Mouse (Mus musculus) ES-E14 (cell line): ENCODE results near the gene Zfp109. TPM values are rescaled to one million over a fixed set of nuclear protein-coding genes. Genes with fewer than 3 reads are reported as not detected.
"Not testable (repeated sequence)": the region's sequence is repeated elsewhere in the genome, so short reads cannot be mapped to it uniquely, and the experiment has no call there.

Experiments
- DNase-seq: peaks from one replicate; pipeline ENCODE4 v3.0.0-alpha.2; 2013; ENCODE audit warnings: low read depth, low spot score
- H3K27ac ChIP-seq: 2 replicates; pipeline ENCODE4 v1.5.1; 2012; ENCODE audit warnings: low read depth, mild to moderate bottlenecking, low read length, moderate library complexity, mixed read lengths; ENCODE audit not compliant: poor library complexity, insufficient read depth, severe bottlenecking
- H3K36me3 ChIP-seq: 2 replicates; pipeline ENCODE4 v1.6.1; 2012; ENCODE audit warnings: mild to moderate bottlenecking, low read length, moderate library complexity, mixed read lengths; ENCODE audit not compliant: control insufficient read depth, poor library complexity, insufficient read depth, severe bottlenecking
- H3K4me1 ChIP-seq, 2 experiments: fragments of 150-350 bp in 1 of 2; sonication (generic) in 1 of 2; 2 replicates each; pipeline ENCODE4 v1.6.1; 2012; ENCODE audit warnings: low read length in 2 of 2, mild to moderate bottlenecking in 1 of 2, mixed read lengths in 1 of 2; ENCODE audit not compliant: control insufficient read depth in 2 of 2, insufficient read depth in 2 of 2, poor library complexity in 1 of 2
- H3K4me3 ChIP-seq, 2 experiments: fragments of 150-350 bp in 1 of 2; sonication (generic) in 1 of 2; 2 replicates each; pipeline ENCODE4 v1.5.1; 2012; ENCODE audit warnings: low read length in 2 of 2, low read depth in 1 of 2, mild to moderate bottlenecking in 1 of 2, mixed read lengths in 1 of 2; ENCODE audit not compliant: insufficient read depth in 1 of 2, poor library complexity in 1 of 2, severe bottlenecking in 1 of 2
- H3K9ac ChIP-seq: 2 replicates; pipeline ENCODE4 v1.6.1; 2012; ENCODE audit warnings: low read depth, mild to moderate bottlenecking, low read length, mixed read lengths; ENCODE audit not compliant: poor library complexity, insufficient read depth, severe bottlenecking
- H3K9me3 ChIP-seq: fragments of 150-350 bp; sonication (generic); 2 replicates; pipeline ENCODE4 v1.6.1; 2012; ENCODE audit warnings: low read depth, mild to moderate bottlenecking, low read length; ENCODE audit not compliant: control insufficient read depth, insufficient read depth
- CHD2 ChIP-seq: IDR thresholded peaks from 2 replicates; pipeline ENCODE4 v1.6.1; 2014; ENCODE audit warnings: mild to moderate bottlenecking, low read depth, low read length, inconsistent platforms
- HCFC1 ChIP-seq: IDR thresholded peaks from 2 replicates; pipeline ENCODE4 v1.6.1; 2012; ENCODE audit warnings: low read length, inconsistent platforms, borderline replicate concordance; ENCODE audit not compliant: insufficient read depth
- MAFK ChIP-seq: IDR thresholded peaks from 2 replicates; pipeline ENCODE4 v1.6.1; 2014; ENCODE audit warnings: mild to moderate bottlenecking, low read depth, low read length, inconsistent platforms; ENCODE audit not compliant: insufficient read depth
- ZC3H11A ChIP-seq: IDR thresholded peaks from 2 replicates; pipeline ENCODE4 v1.6.1; 2012; ENCODE audit warnings: low read depth, mild to moderate bottlenecking, inconsistent platforms, low read length, borderline replicate concordance
- ZNF384 ChIP-seq: IDR thresholded peaks from 2 replicates; pipeline ENCODE4 v1.6.1; 2012; ENCODE audit warnings: low read depth, low read length, inconsistent platforms
- in situ Hi-C, 2 experiments: fragments of 600-800 bp; cut with MboI; formaldehyde crosslinking; loops; one replicate each; pipeline ENCODE4 v1.15.1; 2025; ENCODE audit warnings: low sequenced_read_pairs in 2 of 2, inconsistent platforms in 1 of 2; ENCODE audit not compliant: unreplicated experiment in 2 of 2
- total RNA-seq: library from RNA; depleted of rRNA; stranded (reverse); fragments of 300-350 nt; gene quantifications from 2 replicates; pipeline ENCODE4 v1.2.3, GENCODE M21; 2012

Gene Zfp109
- total RNA-seq, 1 experiment = 4.5 TPM

DNA sequence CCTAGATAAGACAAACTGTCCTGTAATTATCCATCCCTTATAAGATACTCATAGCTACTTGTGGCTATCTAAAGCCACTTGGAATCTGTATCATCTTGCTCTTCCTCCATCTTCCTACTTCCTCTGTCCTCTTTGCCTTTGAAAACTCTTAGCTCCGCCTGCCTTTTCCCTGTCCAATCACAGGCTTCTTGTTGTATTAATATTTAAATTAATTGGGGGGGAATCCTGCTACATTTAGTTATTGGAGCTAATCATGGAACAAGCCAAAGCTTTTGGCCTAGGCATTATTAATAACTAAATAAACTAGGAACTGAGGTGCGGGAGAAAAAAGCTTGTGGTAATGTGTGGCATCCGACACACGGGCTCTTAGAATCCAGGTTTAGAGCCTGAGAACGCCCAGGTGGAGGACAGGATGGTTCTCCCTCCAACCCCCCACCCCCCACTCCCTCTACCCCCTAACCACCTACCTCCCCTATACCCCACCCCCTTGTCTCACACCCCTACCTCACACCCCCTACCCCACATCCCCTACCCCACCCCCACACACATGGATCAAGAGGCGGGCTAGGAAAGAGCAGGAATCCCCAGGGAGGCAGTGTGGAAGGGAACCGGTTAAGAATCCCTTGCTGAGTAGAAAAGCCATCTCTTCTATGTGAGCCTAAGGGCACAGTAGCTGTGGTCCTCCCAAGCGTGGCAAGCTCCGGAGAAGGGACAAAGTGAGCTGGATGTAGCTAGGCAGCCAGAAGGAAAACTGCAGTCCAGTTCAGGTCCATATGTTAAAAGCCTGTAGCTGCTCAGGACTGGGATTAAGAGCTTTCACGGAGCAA lies 42.9 kb upstream of the Zfp109 start:
- TF ChIP-seq ZNF384 (no peak), HCFC1 (no peak), CHD2 (no peak), ZC3H11A (no peak), MAFK (no peak)
- H3K4me3 ChIP-seq = peak overlapping the region; percentile 57 to 69
- H3K9ac ChIP-seq = peak overlapping the region; percentile 77
- DNase-seq = no peak
- no peaks in the 10 kb centered on the region for H3K9me3 ChIP-seq
- H3K36me3 ChIP-seq = no peaks in the 10 kb centered on the region
- peak overlapping the region; percentile 92 for H3K27ac ChIP-seq
- in situ Hi-C loops = no loop called here
- H3K4me1 ChIP-seq = peaks cover 7 to 11% of the 10 kb centered on the region in 2 experiments; a peak in 3 of 4 replicates

GRCm38 (mm10) chr7:24278771-24279170 lies 41.4 kb upstream of the Zfp109 start:
- H3K9me3 ChIP-seq, H3K36me3 ChIP-seq, H3K4me3 ChIP-seq, in situ Hi-C loops, DNase-seq, H3K9ac ChIP-seq: not testable (repeated sequence)
- peaks cover 7 to 11% of the 10 kb centered on the region in 2 experiments; a peak in 3 of 4 replicates for H3K4me1 ChIP-seq
- H3K27ac ChIP-seq = peak overlapping the region; percentile 99; the same call in 1 of the 2 replicates

DNA sequence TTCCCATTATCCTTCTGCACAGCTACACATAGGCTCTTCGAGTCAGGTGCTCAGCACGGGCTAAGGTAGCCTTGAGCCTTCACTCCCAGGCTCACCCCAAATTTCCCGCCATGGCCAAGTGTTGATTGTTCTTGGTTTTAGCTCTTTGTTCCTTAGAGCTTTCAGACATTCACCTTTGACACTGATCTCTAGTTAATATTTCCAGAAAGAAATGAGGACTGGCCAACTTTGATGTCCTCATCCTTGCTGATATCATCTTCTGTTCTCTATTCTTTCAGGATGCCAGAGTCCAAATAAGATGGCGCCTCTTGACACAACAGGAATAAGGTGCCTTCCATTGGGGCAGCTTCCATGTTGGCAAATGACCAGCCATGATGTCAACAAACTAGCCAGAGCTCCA lies 37.1 kb upstream of the Zfp109 start:
- no peak overlapping the region for H3K27ac ChIP-seq
- in situ Hi-C loops = no loop called here
- DNase-seq = no peak

DNA sequence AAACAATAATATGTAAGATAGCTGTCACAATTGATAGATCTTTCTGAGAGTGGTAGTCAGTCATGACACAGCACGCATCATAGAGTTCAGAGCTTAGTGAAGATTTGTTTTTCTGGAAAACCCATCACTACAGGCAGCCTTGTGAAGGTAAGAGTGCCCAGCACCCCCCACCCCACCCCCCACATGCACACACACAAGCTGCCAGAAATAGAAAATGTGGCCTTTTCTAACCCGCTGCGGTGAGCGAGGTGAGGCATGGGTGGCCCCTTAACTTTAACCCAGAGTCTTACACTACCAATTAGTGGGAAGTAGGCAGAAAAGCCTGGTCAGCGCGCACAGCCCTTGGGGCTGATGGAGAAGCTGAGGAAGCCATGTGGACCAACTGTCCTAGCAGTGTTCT lies 33.8 kb upstream of the Zfp109 start:
- H3K9me3 ChIP-seq = no peaks in the 10 kb centered on the region
- peaks cover 5% of the 10 kb centered on the region for H3K36me3 ChIP-seq
- H3K27ac ChIP-seq = no peak overlapping the region
- H3K9ac ChIP-seq = no peak overlapping the region
- DNase-seq = no peak
- in situ Hi-C loops = no loop called here
- no peak overlapping the region for H3K4me3 ChIP-seq
- TF ChIP-seq ZC3H11A = no peak
- no peak for TF ChIP-seq HCFC1
- TF ChIP-seq MAFK = no peak
- no peak for TF ChIP-seq CHD2
- TF ChIP-seq ZNF384 = no peak
- peaks cover 0 to 4% of the 10 kb centered on the region in 2 experiments; a peak in 2 of 4 replicates for H3K4me1 ChIP-seq

More for the DNA sequence above, 37.1 kb upstream of the Zfp109 start:
- TF ChIP-seq ZNF384 (no peak), ZC3H11A (no peak), HCFC1 (no peak), MAFK (no peak), CHD2 (no peak)
- Histone ChIP-seq H3K9me3 (no peaks in the 10 kb centered on the region), H3K36me3 (peaks cover 5% of the 10 kb centered on the region), H3K9ac (no peak overlapping the region), H3K4me1 (peaks cover 5 to 6% of the 10 kb centered on the region in 2 experiments; a peak in 2 of 4 replicates), H3K4me3 (no peak overlapping the region)

DNA sequence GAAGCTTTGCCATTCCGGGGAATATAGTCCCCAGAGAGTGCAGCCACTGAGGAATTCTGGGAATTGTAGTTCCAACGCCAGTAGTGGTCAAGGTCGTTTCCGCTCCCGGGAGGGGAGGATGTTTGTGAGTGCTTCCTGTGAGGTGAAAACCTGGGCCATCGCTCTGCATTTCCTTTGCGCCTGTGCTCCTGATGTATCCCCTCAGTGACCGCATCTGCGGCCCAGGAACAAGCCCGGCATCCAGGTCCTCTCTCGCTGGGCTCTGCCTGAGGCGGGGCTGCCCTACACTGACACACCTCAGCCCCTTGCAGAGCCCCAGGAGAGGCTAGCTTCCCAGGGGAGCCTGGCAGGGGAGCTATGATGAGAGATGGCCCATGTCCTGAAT lies 32.9 kb upstream of the Zfp109 start, which contains the start of gene Zfp93:
Gene Zfp93 (plus strand): TSS at position 133 of the 385 bp plus-strand sequence.
- Histone ChIP-seq H3K9me3 (no peaks in the 10 kb centered on the region), H3K4me1 (peaks cover 0 to 4% of the 10 kb centered on the region in 2 experiments; a peak in 2 of 4 replicates), H3K27ac (peak within 1 kb of the TSS; percentile 48; the same call in 1 of the 2 replicates), H3K4me3 (peak within 1 kb of the TSS; percentile 74 to 82), H3K36me3 (peaks cover 5% of the 10 kb centered on the region), H3K9ac (peak within 1 kb of the TSS; percentile 84)
- TF ChIP-seq HCFC1 = peak; percentile 90
- no peak for TF ChIP-seq ZC3H11A
- peak; percentile 63; the same call in 1 of the 2 replicates for TF ChIP-seq ZNF384
- no peak for TF ChIP-seq MAFK
- DNase-seq = no peak
- in situ Hi-C loops = no loop called here
